Mouse (Mus musculus) intestine, postnatal 0 days (tissue): ENCODE measurements around the gene Derl3. TPM values are rescaled to one million over a fixed set of nuclear protein-coding genes. Genes with fewer than 3 reads are reported as not detected.
A peak's percentile ranks its signal among the peaks of the same experiment; 100 is the strongest.
"Not testable (repeated sequence)": the region's sequence is repeated elsewhere in the genome, so short reads cannot be mapped to it uniquely, and the experiment has no call there.

ENCODE experiments used
- ATAC-seq: fragments of 200-750 bp; cut with Nextera tagmentation; 2 replicates; pipeline ENCODE4 v1.8.0; 2017; ENCODE audit warnings: mild to moderate bottlenecking, moderate TSS enrichment, moderate library complexity
- H3K27ac ChIP-seq: fragments of 300-500 bp; sonication (generic); 2 replicates; pipeline ENCODE4 v1.5.1; 2014; ENCODE audit warnings: mild to moderate bottlenecking, low read depth, low read length, moderate library complexity
- H3K27me3 ChIP-seq: fragments of 300-500 bp; sonication (generic); replicated peaks from 2 replicates; pipeline ENCODE4 v1.6.1; 2014; ENCODE audit warnings: low read length, mixed read lengths; ENCODE audit not compliant: control insufficient read depth, insufficient read depth
- H3K36me3 ChIP-seq: fragments of 300-500 bp; sonication (generic); 2 replicates; pipeline ENCODE4 v1.6.1; 2014; ENCODE audit warnings: mild to moderate bottlenecking, moderate library complexity; ENCODE audit not compliant: control insufficient read depth, insufficient read depth
- H3K4me1 ChIP-seq: fragments of 300-500 bp; sonication (generic); replicated peaks from 2 replicates; pipeline ENCODE4 v1.6.1; 2014; ENCODE audit warnings: antibody characterized with exemption, low read length, mixed read lengths; ENCODE audit not compliant: control insufficient read depth, insufficient read depth
- H3K4me2 ChIP-seq: fragments of 300-500 bp; sonication (generic); replicated peaks from 2 replicates; pipeline ENCODE4 v1.6.1; 2014; ENCODE audit warnings: low read depth, mild to moderate bottlenecking, moderate library complexity
- H3K4me3 ChIP-seq: fragments of 300-500 bp; sonication (generic); 2 replicates; pipeline ENCODE4 v1.5.1; 2014; ENCODE audit warnings: low read depth, low read length
- H3K9ac ChIP-seq: fragments of 300-500 bp; sonication (generic); 2 replicates; pipeline ENCODE4 v1.6.1; 2014; ENCODE audit warnings: mild to moderate bottlenecking, low read depth, low read length
- H3K9me3 ChIP-seq: fragments of 300-500 bp; sonication (generic); 2 replicates; pipeline ENCODE4 v1.6.1; 2016; ENCODE audit warnings: mixed run types; ENCODE audit not compliant: control insufficient read depth
- CTCF ChIP-seq: sonication (generic); IDR thresholded peaks from 2 replicates; pipeline ENCODE4 v1.5.1; 2016; ENCODE audit warnings: low read depth, mild to moderate bottlenecking, control low read depth, antibody characterized with exemption, moderate library complexity
- WGBS: fragments of 180-500 bp; shearing (Covaris S2); extraction: QIAGEN DNeasy Blood & Tissue Kit; methylation state at CpG from one replicate; pipeline ENCODE4 v1.1.7; 2014; 5-methylcytosine and 5-hydroxymethylcytosine counted together
- polyA plus RNA-seq: library from polyadenylated mRNA; unstranded; fragments of >200 nt; fragmentation: Nextera tagmentation; extraction: Ambion mirVana; gene quantifications from 2 replicates; pipeline ENCODE4 v1.2.1, GENCODE M21; 2015

Derl3 gene
- polyA plus RNA-seq: 2.8 and 3.7 TPM in 2 replicates

GRCm38 (mm10) chr10:75893089-75893750 is at the start of gene Derl3:
Gene Derl3 (plus strand): TSS chr10:75893413.
- Histone ChIP-seq H3K4me1 (peaks cover 4% of the 10 kb centered on the region), H3K4me2 (peak within 1 kb of the TSS; percentile 84), H3K27ac (no peak within 1 kb of the TSS), H3K9ac (peak within 1 kb of the TSS; percentile 31; the same call in 1 of the 2 replicates), H3K36me3 (peaks cover 27% of the 10 kb centered on the region), H3K27me3 (no peaks in the 10 kb centered on the region), H3K4me3 (peak within 1 kb of the TSS; percentile 36), H3K9me3 (no peaks in the 10 kb centered on the region)
- WGBS: 1% methylated on average over 50 of the region's 51 CpGs
- no peak for TF ChIP-seq CTCF
- ATAC-seq: peak; percentile 100

- H3K36me3 ChIP-seq, H3K27me3 ChIP-seq, H3K4me3 ChIP-seq, H3K9ac ChIP-seq, H3K9me3 ChIP-seq, H3K4me1 ChIP-seq, ATAC-seq, H3K4me2 ChIP-seq, H3K27ac ChIP-seq: not testable (repeated sequence)
- 72% methylated on average over 6 of the region's 6 CpGs for WGBS
These were observed 49.3 kb upstream of the Derl3 start for GRCm38 (mm10) chr10:75843898-75844297.

DNA sequence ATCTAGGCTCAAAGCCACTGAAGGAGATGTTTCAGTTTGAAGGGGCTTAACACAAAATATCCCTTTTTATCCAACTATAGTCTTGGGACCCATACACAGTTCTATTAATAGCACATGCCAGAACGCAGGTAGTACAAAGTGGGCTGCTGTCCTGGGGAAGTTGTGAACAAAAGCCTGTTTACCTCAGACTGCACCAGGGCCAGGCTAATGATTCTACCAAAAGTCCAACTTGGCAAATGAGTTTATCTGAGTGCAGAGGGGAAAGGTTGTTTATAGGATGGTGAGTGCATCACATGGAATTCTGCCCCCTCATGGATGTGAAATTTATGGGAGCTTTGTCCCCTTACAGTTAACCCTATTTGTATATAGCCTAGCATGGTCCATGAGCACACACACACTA is 48.4 kb upstream of the Derl3 start:
- no peaks in the 10 kb centered on the region for H3K4me1 ChIP-seq
- H3K36me3 ChIP-seq: no peaks in the 10 kb centered on the region
- H3K27me3 ChIP-seq: no peaks in the 10 kb centered on the region
- H3K4me3 ChIP-seq: no peak overlapping the region
- no peak overlapping the region for H3K4me2 ChIP-seq
- H3K9ac ChIP-seq: no peak overlapping the region
- no peak overlapping the region for H3K27ac ChIP-seq
- ATAC-seq: no peak
- 61% methylated on average over 1 of the region's 1 CpGs for WGBS
- TF ChIP-seq CTCF: 0 out of 2 replicates have a peak, but pooled peaks have one; percentile 11
- H3K9me3 ChIP-seq: no peaks in the 10 kb centered on the region

- no peak for ATAC-seq
- no peak overlapping the region for H3K27ac ChIP-seq
- no peak overlapping the region for H3K9ac ChIP-seq
- no peaks in the 10 kb centered on the region for H3K36me3 ChIP-seq
- H3K27me3 ChIP-seq: no peaks in the 10 kb centered on the region
- no peak overlapping the region for H3K4me2 ChIP-seq
- no peaks in the 10 kb centered on the region for H3K9me3 ChIP-seq
- no peak overlapping the region for H3K4me3 ChIP-seq
- WGBS: 58% methylated on average over 6 of the region's 6 CpGs
- TF ChIP-seq CTCF: no peak
- no peaks in the 10 kb centered on the region for H3K4me1 ChIP-seq
These were observed 47.8 kb upstream of the Derl3 start for GRCm38 (mm10) chr10:75845306-75845930.

DNA sequence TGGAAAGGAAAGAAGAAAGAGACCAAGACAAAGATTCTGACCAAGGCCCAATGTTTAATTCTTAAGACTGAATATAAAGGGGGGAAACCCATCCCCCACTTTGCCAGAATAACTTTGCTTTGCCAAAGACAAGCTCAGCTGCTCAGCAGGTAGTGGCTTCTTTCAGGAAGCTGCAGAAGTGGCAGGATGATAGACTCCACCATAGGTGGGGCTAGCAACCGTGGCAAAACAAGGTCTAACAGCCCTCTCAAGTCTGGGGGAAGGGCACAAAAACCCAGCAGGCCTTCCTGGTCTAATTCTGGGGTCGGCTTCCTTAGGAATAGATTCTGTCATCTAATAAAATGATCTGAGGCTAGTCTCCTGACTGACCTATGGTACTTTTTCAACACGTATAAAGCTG is 44.8 kb upstream of the Derl3 start:
- Histone ChIP-seq H3K27me3 (no peaks in the 10 kb centered on the region), H3K9ac (no peak overlapping the region), H3K4me2 (no peak overlapping the region), H3K4me3 (no peak overlapping the region), H3K9me3 (no peaks in the 10 kb centered on the region), H3K27ac (no peak overlapping the region), H3K4me1 (no peaks in the 10 kb centered on the region), H3K36me3 (no peaks in the 10 kb centered on the region)
- 31% methylated on average over 3 of the region's 3 CpGs for WGBS
- no peak for TF ChIP-seq CTCF
- ATAC-seq: no peak

DNA sequence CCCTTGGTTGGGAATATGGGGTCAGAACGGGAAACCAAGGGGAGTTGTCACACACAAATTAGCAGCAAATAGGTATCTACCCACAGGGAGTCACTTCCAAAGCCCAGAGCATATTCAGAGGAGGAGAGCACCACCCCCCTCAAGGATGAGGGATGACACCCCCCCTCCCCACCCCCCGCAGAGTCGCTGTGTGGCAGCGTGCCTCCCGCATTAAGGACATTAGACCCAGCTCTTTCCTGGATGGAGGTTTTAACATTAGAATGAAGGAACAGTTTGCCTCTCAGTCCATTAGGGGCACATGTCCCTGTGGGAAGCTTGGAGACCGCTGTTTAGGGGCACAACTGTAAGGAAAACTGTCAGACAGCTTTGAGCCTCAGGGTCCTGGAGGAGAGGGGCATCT is 42.1 kb upstream of the Derl3 start:
- 25% methylated on average over 6 of the region's 6 CpGs for WGBS
- ATAC-seq: no peak
- Histone ChIP-seq H3K4me2 (no peak overlapping the region), H3K4me1 (no peaks in the 10 kb centered on the region), H3K9ac (no peak overlapping the region), H3K9me3 (no peaks in the 10 kb centered on the region), H3K4me3 (no peak overlapping the region), H3K27ac (no peak overlapping the region), H3K27me3 (no peaks in the 10 kb centered on the region), H3K36me3 (no peaks in the 10 kb centered on the region)
- TF ChIP-seq CTCF: peak; percentile 23; the same call in 1 of the 2 replicates
